Mouse (Mus musculus): Measurements from ENCODE around the gene Abi2. TPM values are rescaled to one million over a fixed set of nuclear protein-coding genes. Genes with fewer than 3 reads are reported as not detected.
A peak's percentile ranks its signal among the peaks of the same experiment; 100 is the strongest.

Abi2 gene
- polyA plus RNA-seq, 1 experiment from 2014 or later, result 8.7 TPM

- 0 out of 2 replicates have a peak, but pooled peaks have one; percentile 11 for TF ChIP-seq CTCF (IDR thresholded peaks at IDR 0.05; ENCODE audit: low read depth)
- H3K27ac ChIP-seq (ENCODE audit: low read depth, low read length), result peak overlapping the region; percentile 70
- no peaks in the 10 kb centered on the region for H3K9me3 ChIP-seq (ENCODE audit: control insufficient read depth)
Measured at GRCm38 (mm10) chr1:60409928-60410817, 754 bp downstream of the Abi2 start.

GRCm38 (mm10) chr1:60416724-60417123, 7.3 kb downstream of the Abi2 start:
- no peaks in the 10 kb centered on the region for H3K36me3 ChIP-seq (ENCODE audit: control insufficient read depth, insufficient read depth)
- no peak overlapping the region for H3K4me3 ChIP-seq (ENCODE audit: low read depth, low read length)
- WGBS, result 65% methylated on average over 3 of the region's 3 CpGs
- ATAC-seq, result no peak
- no peak overlapping the region for H3K27ac ChIP-seq (ENCODE audit: low read depth, low read length)
- H3K9ac ChIP-seq (ENCODE audit: low read depth, low read length), result no peak overlapping the region
- no peaks in the 10 kb centered on the region for H3K4me1 ChIP-seq (replicated peaks; ENCODE audit: control insufficient read depth, insufficient read depth, low read length)
- TF ChIP-seq CTCF (IDR thresholded peaks at IDR 0.05; ENCODE audit: low read depth), result no peak
- H3K27me3 ChIP-seq (replicated peaks; ENCODE audit: control insufficient read depth, insufficient read depth, low read length), result no peaks in the 10 kb centered on the region
- no peak overlapping the region for H3K4me2 ChIP-seq (replicated peaks; ENCODE audit: low read depth)
- no peaks in the 10 kb centered on the region for H3K9me3 ChIP-seq (ENCODE audit: control insufficient read depth)

More at GRCm38 (mm10) chr1:60409928-60410817, 754 bp downstream of the Abi2 start:
- ATAC-seq, result peak; percentile 61; the same call in 1 of the 2 replicates
- H3K4me1 ChIP-seq (replicated peaks; ENCODE audit: control insufficient read depth, insufficient read depth, low read length), result no peaks in the 10 kb centered on the region
- H3K4me2 ChIP-seq (replicated peaks; ENCODE audit: low read depth), result peak overlapping the region; percentile 99
- H3K36me3 ChIP-seq (ENCODE audit: control insufficient read depth, insufficient read depth), result no peaks in the 10 kb centered on the region
- peak overlapping the region; percentile 93 for H3K4me3 ChIP-seq (ENCODE audit: low read depth, low read length)
- peak overlapping the region; percentile 73 for H3K9ac ChIP-seq (ENCODE audit: low read depth, low read length)
- no peaks in the 10 kb centered on the region for H3K27me3 ChIP-seq (replicated peaks; ENCODE audit: control insufficient read depth, insufficient read depth, low read length)
- under 1% methylated on average over 53 of the region's 54 CpGs for WGBS

GRCm38 (mm10) chr1:60423882-60424281, 14.5 kb downstream of the Abi2 start:
- peak; percentile 51 for TF ChIP-seq CTCF (IDR thresholded peaks at IDR 0.05; ENCODE audit: low read depth)
- WGBS, result 93% methylated on average over 1 of the region's 1 CpGs
- H3K4me2 ChIP-seq (replicated peaks; ENCODE audit: low read depth), result no peak overlapping the region
- H3K4me3 ChIP-seq (ENCODE audit: low read depth, low read length), result no peak overlapping the region
- no peak for ATAC-seq
- H3K9me3 ChIP-seq (ENCODE audit: control insufficient read depth), result no peaks in the 10 kb centered on the region
- H3K4me1 ChIP-seq (replicated peaks; ENCODE audit: control insufficient read depth, insufficient read depth, low read length), result no peaks in the 10 kb centered on the region
- no peak overlapping the region for H3K27ac ChIP-seq (ENCODE audit: low read depth, low read length)
- H3K27me3 ChIP-seq (replicated peaks; ENCODE audit: control insufficient read depth, insufficient read depth, low read length), result no peaks in the 10 kb centered on the region
- H3K9ac ChIP-seq (ENCODE audit: low read depth, low read length), result no peak overlapping the region
- no peaks in the 10 kb centered on the region for H3K36me3 ChIP-seq (ENCODE audit: control insufficient read depth, insufficient read depth)

GRCm38 (mm10) chr1:60428341-60428740, 18.9 kb downstream of the Abi2 start:
- H3K4me2 ChIP-seq (replicated peaks; ENCODE audit: low read depth), result no peak overlapping the region
- no peak for TF ChIP-seq CTCF (IDR thresholded peaks at IDR 0.05; ENCODE audit: low read depth)
- WGBS, result 87% methylated on average over 2 of the region's 2 CpGs

GRCm38 (mm10) chr1:60428932-60429331, 19.5 kb downstream of the Abi2 start:
- Histone ChIP-seq H3K4me3 (ENCODE audit: low read depth, low read length) (no peak overlapping the region), H3K4me1 (replicated peaks; ENCODE audit: control insufficient read depth, insufficient read depth, low read length) (no peaks in the 10 kb centered on the region), H3K9ac (ENCODE audit: low read depth, low read length) (no peak overlapping the region), H3K27ac (ENCODE audit: low read depth, low read length) (no peak overlapping the region), H3K27me3 (replicated peaks; ENCODE audit: control insufficient read depth, insufficient read depth, low read length) (no peaks in the 10 kb centered on the region), H3K9me3 (ENCODE audit: control insufficient read depth) (no peaks in the 10 kb centered on the region), H3K4me2 (replicated peaks; ENCODE audit: low read depth) (no peak overlapping the region), H3K36me3 (ENCODE audit: control insufficient read depth, insufficient read depth) (no peaks in the 10 kb centered on the region)
- TF ChIP-seq CTCF (IDR thresholded peaks at IDR 0.05; ENCODE audit: low read depth), result peak; percentile 81
- 73% methylated on average over 2 of the region's 2 CpGs for WGBS
- ATAC-seq, result no peak

More at GRCm38 (mm10) chr1:60428341-60428740, 18.9 kb downstream of the Abi2 start:
- H3K9me3 ChIP-seq (ENCODE audit: control insufficient read depth), result no peaks in the 10 kb centered on the region
- H3K27me3 ChIP-seq (replicated peaks; ENCODE audit: control insufficient read depth, insufficient read depth, low read length), result no peaks in the 10 kb centered on the region
- no peaks in the 10 kb centered on the region for H3K36me3 ChIP-seq (ENCODE audit: control insufficient read depth, insufficient read depth)
- no peak overlapping the region for H3K9ac ChIP-seq (ENCODE audit: low read depth, low read length)
- ATAC-seq, result no peak
- H3K27ac ChIP-seq (ENCODE audit: low read depth, low read length), result no peak overlapping the region
- H3K4me3 ChIP-seq (ENCODE audit: low read depth, low read length), result no peak overlapping the region
- H3K4me1 ChIP-seq (replicated peaks; ENCODE audit: control insufficient read depth, insufficient read depth, low read length), result no peaks in the 10 kb centered on the region

- Histone ChIP-seq H3K27ac (ENCODE audit: low read depth, low read length) (no peak overlapping the region), H3K9ac (ENCODE audit: low read depth, low read length) (no peak overlapping the region), H3K36me3 (ENCODE audit: control insufficient read depth, insufficient read depth) (no peaks in the 10 kb centered on the region), H3K4me2 (replicated peaks; ENCODE audit: low read depth) (no peak overlapping the region), H3K4me1 (replicated peaks; ENCODE audit: control insufficient read depth, insufficient read depth, low read length) (no peaks in the 10 kb centered on the region), H3K4me3 (ENCODE audit: low read depth, low read length) (no peak overlapping the region), H3K9me3 (ENCODE audit: control insufficient read depth) (no peaks in the 10 kb centered on the region), H3K27me3 (replicated peaks; ENCODE audit: control insufficient read depth, insufficient read depth, low read length) (no peaks in the 10 kb centered on the region)
- TF ChIP-seq CTCF (IDR thresholded peaks at IDR 0.05; ENCODE audit: low read depth), result no peak
- 84% methylated on average over 5 of the region's 5 CpGs for whole genome bisulfite sequencing
- no peak for ATAC-seq
Measured at GRCm38 (mm10) chr1:60431531-60431930, 22.1 kb downstream of the Abi2 start.

All from intestine, postnatal 0 days (tissue).